Mouse (Mus musculus) frontal cortex, adult (tissue): ENCODE measurements around the gene Gm49721.
"Not testable (repeated sequence)": the region's sequence is repeated elsewhere in the genome, so short reads cannot be mapped to it uniquely, and the experiment has no call there.

Experiments used
- ATAC-seq: cut with Nextera tagmentation; 2 replicates; pipeline ENCODE4 v1.9.2; 2017; ENCODE audit warnings: mild to moderate bottlenecking, moderate library complexity, mixed read lengths; ENCODE audit not compliant: low TSS enrichment

Gm49721 gene

GRCm38 (mm10) chr17:7075519-7075918 lies 96.8 kb downstream of the Gm49721 start:
- not testable (repeated sequence) for ATAC-seq

- peak; percentile 73 for ATAC-seq
Measured at GRCm38 (mm10) chr17:7079558-7079957, 100.9 kb downstream of the Gm49721 start.

- 0 out of 2 replicates have a peak, but pooled peaks have one; percentile 9 for ATAC-seq
Measured at GRCm38 (mm10) chr17:7084523-7084922, 105.8 kb downstream of the Gm49721 start.

- not testable (repeated sequence) for ATAC-seq
Measured at GRCm38 (mm10) chr17:7085469-7086168, 106.9 kb downstream of the Gm49721 start.

GRCm38 (mm10) chr17:7086836-7087235 lies 108.1 kb downstream of the Gm49721 start:
- not testable (repeated sequence) for ATAC-seq
